Mouse (Mus musculus): Measurements from ENCODE around the gene Lrrc8d.

DNA sequence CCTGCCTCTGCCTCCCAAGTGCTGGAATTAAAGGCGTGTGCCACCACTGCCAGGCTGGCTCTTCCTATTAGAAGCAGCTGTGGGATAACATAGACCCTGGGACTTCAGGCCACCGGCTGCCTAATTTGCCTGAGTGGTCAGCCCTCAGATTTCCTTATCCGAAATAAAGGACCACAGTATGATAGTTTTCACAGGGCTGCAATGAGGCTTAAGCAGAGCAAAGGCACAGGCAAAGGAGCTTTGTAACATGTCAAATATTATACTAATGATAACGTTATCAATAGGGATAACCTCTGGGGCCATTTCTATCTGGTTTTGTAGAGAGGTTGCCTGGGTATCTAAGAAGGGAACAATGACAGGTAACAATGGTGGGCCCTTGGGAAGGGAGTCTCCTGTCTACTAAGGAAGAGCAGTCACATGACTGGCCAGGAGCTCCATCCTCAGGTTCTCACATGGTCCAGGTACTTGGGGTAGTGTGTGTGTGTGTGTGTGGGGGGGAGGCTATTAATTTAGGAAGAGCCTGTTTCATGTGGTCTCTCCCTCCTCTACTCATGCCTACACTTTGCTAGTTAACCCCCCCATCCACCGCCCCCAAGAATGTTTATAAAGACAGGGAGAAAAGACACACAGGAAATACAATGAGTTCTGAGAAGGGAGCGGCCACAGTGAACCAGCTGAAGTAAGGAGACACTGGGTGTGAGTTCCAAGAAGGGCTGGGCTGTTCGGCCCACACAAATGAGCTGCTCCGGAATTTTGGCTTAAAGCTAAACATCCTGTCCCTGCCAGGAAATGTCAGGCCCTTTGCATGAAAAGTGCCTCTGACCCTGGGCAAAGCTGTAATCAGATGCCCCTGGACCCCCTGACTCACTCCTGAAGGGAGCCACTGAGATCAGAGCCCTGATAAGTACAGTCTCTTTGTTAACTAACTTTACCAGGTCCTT, 159.3 kb downstream of the Lrrc8d start:
- no peak for TF ChIP-seq CTCF (IDR thresholded peaks at IDR 0.05; ENCODE audit: low read depth)
- no peak for TF ChIP-seq EP300 (IDR thresholded peaks at IDR 0.05; ENCODE audit: low read depth)

All from liver, postnatal 0 days (tissue).